Mouse (Mus musculus): ENCODE results near the gene Smim5. TPM values are rescaled to one million over a fixed set of nuclear protein-coding genes. Genes with fewer than 3 reads are reported as not detected.

Gene Smim5
- polyA plus RNA-seq, 1 experiment, result 49.4 TPM

GRCm38 (mm10) chr11:115918637-115919036 lies 18.9 kb downstream of the Smim5 start:
- no peaks in the 10 kb centered on the region for H3K27me3 ChIP-seq (ENCODE audit: control insufficient read depth, insufficient read depth, insufficient read length)
- TF ChIP-seq USF1 (IDR thresholded peaks at IDR 0.05; ENCODE audit: low read depth), result no peak
- no peak for TF ChIP-seq MAX (IDR thresholded peaks at IDR 0.05; ENCODE audit: low read depth)
- TF ChIP-seq MYOG (IDR thresholded peaks at IDR 0.05; ENCODE audit: control insufficient read depth in 1 of 3, insufficient read depth in 1 of 3, insufficient read length in 2 of 3, low read depth in 2 of 3), result peak in 2 of 3 experiments; percentile 45 to 81
- TF ChIP-seq MYOD1 (IDR thresholded peaks at IDR 0.05; ENCODE audit: control insufficient read depth in 1 of 3, insufficient read length in 2 of 3, low read depth in 2 of 3), result peak in 2 of 3 experiments; percentile 59 to 71
- peak; percentile 67 for TF ChIP-seq TCF12 (IDR thresholded peaks at IDR 0.05; ENCODE audit: insufficient read depth, poor library complexity, severe bottlenecking)
- peaks cover 12% of the 10 kb centered on the region for H3K36me3 ChIP-seq (ENCODE audit: control insufficient read depth, insufficient read depth)
- H3K79me2 ChIP-seq (ENCODE audit: control insufficient read depth, insufficient read depth), result no peaks in the 10 kb centered on the region
- H3ac ChIP-seq (ENCODE audit: control insufficient read depth, insufficient read length), result no peak overlapping the region
- H3K4me2 ChIP-seq (ENCODE audit: low read depth), result no peak overlapping the region
- H3K4me3 ChIP-seq, result no peak overlapping the region

- Histone ChIP-seq H3K4me3 (no peak overlapping the region), H3K79me2 (ENCODE audit: control insufficient read depth, insufficient read depth) (no peaks in the 10 kb centered on the region), H3ac (ENCODE audit: control insufficient read depth, insufficient read length) (no peak overlapping the region), H3K27me3 (ENCODE audit: control insufficient read depth, insufficient read depth, insufficient read length) (no peaks in the 10 kb centered on the region), H3K4me2 (ENCODE audit: low read depth) (no peak overlapping the region), H3K36me3 (ENCODE audit: control insufficient read depth, insufficient read depth) (peaks cover 14% of the 10 kb centered on the region)
- no peak for TF ChIP-seq POLR2AphosphoS2 (IDR thresholded peaks at IDR 0.05; ENCODE audit: insufficient read length, low read depth)
These were observed 19.3 kb downstream of the Smim5 start for GRCm38 (mm10) chr11:115919073-115919472.

GRCm38 (mm10) chr11:115920110-115920818 lies 20.5 kb downstream of the Smim5 start:
- H3ac ChIP-seq (ENCODE audit: control insufficient read depth, insufficient read length), result no peak overlapping the region
- no peak overlapping the region for H3K4me2 ChIP-seq (ENCODE audit: low read depth)
- H3K79me2 ChIP-seq (ENCODE audit: control insufficient read depth, insufficient read depth), result no peaks in the 10 kb centered on the region
- H3K4me3 ChIP-seq, result no peak overlapping the region
- TF ChIP-seq REST (IDR thresholded peaks at IDR 0.05; ENCODE audit: insufficient read depth, insufficient read length) (no peak), E2F4 (IDR thresholded peaks at IDR 0.05; ENCODE audit: insufficient read depth) (no peak), TCF3 (IDR thresholded peaks at IDR 0.05; ENCODE audit: insufficient read length, low read depth) (no peak), MYOG (IDR thresholded peaks at IDR 0.05; ENCODE audit: control insufficient read depth in 1 of 3, insufficient read depth in 1 of 3, insufficient read length in 2 of 3, low read depth in 2 of 3) (no peak), POLR2AphosphoS2 (IDR thresholded peaks at IDR 0.05; ENCODE audit: insufficient read length, low read depth) (no peak), MYOD1 (IDR thresholded peaks at IDR 0.05; ENCODE audit: control insufficient read depth in 1 of 3, insufficient read length in 2 of 3, low read depth in 2 of 3) (no peak), TCF12 (IDR thresholded peaks at IDR 0.05; ENCODE audit: insufficient read depth, poor library complexity, severe bottlenecking) (no peak), CEBPB (IDR thresholded peaks at IDR 0.05; ENCODE audit: insufficient read depth, poor library complexity, severe bottlenecking) (no peak), POLR2A (IDR thresholded peaks at IDR 0.05; ENCODE audit: insufficient read length, low read depth) (no peak), USF1 (IDR thresholded peaks at IDR 0.05; ENCODE audit: low read depth) (no peak), SRF (IDR thresholded peaks at IDR 0.05; ENCODE audit: control insufficient read depth, insufficient read length, low read depth) (no peak), MAX (IDR thresholded peaks at IDR 0.05; ENCODE audit: low read depth) (no peak)
- no peaks in the 10 kb centered on the region for H3K27me3 ChIP-seq (ENCODE audit: control insufficient read depth, insufficient read depth, insufficient read length)
- peaks cover 16% of the 10 kb centered on the region for H3K36me3 ChIP-seq (ENCODE audit: control insufficient read depth, insufficient read depth)

GRCm38 (mm10) chr11:115921986-115922385 lies 22.2 kb downstream of the Smim5 start:
- peaks cover 20% of the 10 kb centered on the region for H3K36me3 ChIP-seq (ENCODE audit: control insufficient read depth, insufficient read depth)
- H3K4me2 ChIP-seq (ENCODE audit: low read depth), result no peak overlapping the region
- no peak overlapping the region for H3ac ChIP-seq (ENCODE audit: control insufficient read depth, insufficient read length)
- no peaks in the 10 kb centered on the region for H3K27me3 ChIP-seq (ENCODE audit: control insufficient read depth, insufficient read depth, insufficient read length)
- no peak overlapping the region for H3K4me3 ChIP-seq
- no peaks in the 10 kb centered on the region for H3K79me2 ChIP-seq (ENCODE audit: control insufficient read depth, insufficient read depth)
- TF ChIP-seq MYOD1 (IDR thresholded peaks at IDR 0.05; ENCODE audit: control insufficient read depth in 1 of 3, insufficient read length in 2 of 3, low read depth in 2 of 3) (peak in 2 of 3 experiments; percentile 41 to 64), SRF (IDR thresholded peaks at IDR 0.05; ENCODE audit: control insufficient read depth, insufficient read length, low read depth) (no peak), TCF3 (IDR thresholded peaks at IDR 0.05; ENCODE audit: insufficient read length, low read depth) (peak; percentile 26), MYOG (IDR thresholded peaks at IDR 0.05; ENCODE audit: control insufficient read depth in 1 of 3, insufficient read depth in 1 of 3, insufficient read length in 2 of 3, low read depth in 2 of 3) (peak in 1 of 3 experiments; percentile 82)

- no peak for TF ChIP-seq MYOD1 (IDR thresholded peaks at IDR 0.05; ENCODE audit: control insufficient read depth in 1 of 3, insufficient read length in 2 of 3, low read depth in 2 of 3)
- no peak for TF ChIP-seq POLR2A (IDR thresholded peaks at IDR 0.05; ENCODE audit: insufficient read length, low read depth)
- TF ChIP-seq REST (IDR thresholded peaks at IDR 0.05; ENCODE audit: insufficient read depth, insufficient read length), result no peak
- no peak for TF ChIP-seq E2F4 (IDR thresholded peaks at IDR 0.05; ENCODE audit: insufficient read depth)
- no peak for TF ChIP-seq USF1 (IDR thresholded peaks at IDR 0.05; ENCODE audit: low read depth)
- TF ChIP-seq POLR2AphosphoS2 (IDR thresholded peaks at IDR 0.05; ENCODE audit: insufficient read length, low read depth), result no peak
- TF ChIP-seq TCF3 (IDR thresholded peaks at IDR 0.05; ENCODE audit: insufficient read length, low read depth), result no peak
- no peak for TF ChIP-seq TCF12 (IDR thresholded peaks at IDR 0.05; ENCODE audit: insufficient read depth, poor library complexity, severe bottlenecking)
- TF ChIP-seq SRF (IDR thresholded peaks at IDR 0.05; ENCODE audit: control insufficient read depth, insufficient read length, low read depth), result no peak
- TF ChIP-seq MYOG (IDR thresholded peaks at IDR 0.05; ENCODE audit: control insufficient read depth in 1 of 3, insufficient read depth in 1 of 3, insufficient read length in 2 of 3, low read depth in 2 of 3), result no peak
- no peak for TF ChIP-seq CEBPB (IDR thresholded peaks at IDR 0.05; ENCODE audit: insufficient read depth, poor library complexity, severe bottlenecking)
- TF ChIP-seq MAX (IDR thresholded peaks at IDR 0.05; ENCODE audit: low read depth), result no peak
- Histone ChIP-seq H3K36me3 (ENCODE audit: control insufficient read depth, insufficient read depth) (peaks cover 13% of the 10 kb centered on the region), H3ac (ENCODE audit: control insufficient read depth, insufficient read length) (no peak overlapping the region), H3K4me2 (ENCODE audit: low read depth) (no peak overlapping the region), H3K4me3 (no peak overlapping the region), H3K27me3 (ENCODE audit: control insufficient read depth, insufficient read depth, insufficient read length) (no peaks in the 10 kb centered on the region), H3K79me2 (ENCODE audit: control insufficient read depth, insufficient read depth) (peaks cover 16% of the 10 kb centered on the region)
These were observed 29.3 kb downstream of the Smim5 start for GRCm38 (mm10) chr11:115929031-115929430.
